Mouse (Mus musculus): ENCODE results near the gene Nup214.

The Nup214 gene

DNA sequence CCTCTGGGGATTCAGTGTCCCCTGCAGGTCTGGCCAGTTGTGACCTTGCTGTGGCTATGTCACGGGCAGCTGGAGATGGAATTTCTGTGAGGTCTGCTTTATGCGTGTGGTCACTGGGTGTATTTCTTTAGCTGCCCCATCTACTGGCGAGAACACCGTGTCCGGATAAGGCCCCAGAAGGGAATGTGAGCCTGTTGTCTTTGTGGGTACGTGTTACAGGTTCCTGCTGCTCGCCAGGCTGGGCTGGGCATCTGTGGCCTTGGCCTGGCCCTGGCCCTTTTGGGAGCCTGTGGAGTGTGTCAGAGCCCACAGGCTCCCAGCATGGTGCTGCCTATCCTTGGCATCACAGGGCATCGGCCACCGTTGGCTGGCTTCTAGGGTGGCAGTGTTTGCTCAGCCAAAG is 19.5 kb upstream of the Nup214 start:
- TF ChIP-seq GATA4 (IDR thresholded peaks at IDR 0.05; ENCODE audit: insufficient replicate concordance, low read length) = no peak

DNA sequence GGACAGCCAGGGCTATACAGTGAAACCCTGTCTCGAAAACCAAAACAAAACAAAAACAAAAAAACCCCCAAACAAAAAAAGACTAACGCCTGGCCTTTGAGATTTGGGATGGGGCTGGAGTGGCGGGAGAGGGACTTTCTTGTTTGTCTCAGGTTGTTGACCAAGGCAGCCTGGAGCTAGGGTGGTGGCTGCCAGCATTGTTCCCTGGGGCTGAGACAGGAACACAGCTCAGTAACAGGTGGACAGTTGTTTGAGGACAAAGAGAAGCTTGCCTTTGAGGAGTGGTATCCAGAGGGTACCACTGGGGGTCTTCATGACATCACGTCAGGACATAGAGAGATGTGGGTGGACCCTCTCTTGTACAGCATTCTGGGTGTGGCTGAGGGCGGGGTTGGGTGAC is 18.6 kb upstream of the Nup214 start:
- no peak for TF ChIP-seq GATA4 (IDR thresholded peaks at IDR 0.05; ENCODE audit: insufficient replicate concordance, low read length)

GRCm38 (mm10) chr2:31957211-31957610 is 17.0 kb upstream of the Nup214 start:
- TF ChIP-seq GATA4 (IDR thresholded peaks at IDR 0.05; ENCODE audit: insufficient replicate concordance, low read length) = no peak

- no peak for TF ChIP-seq GATA4 (IDR thresholded peaks at IDR 0.05; ENCODE audit: insufficient replicate concordance, low read length)
Observed at GRCm38 (mm10) chr2:31960986-31961385, 13.2 kb upstream of the Nup214 start.

GRCm38 (mm10) chr2:31961791-31962222 is 12.4 kb upstream of the Nup214 start:
- no peak for TF ChIP-seq GATA4 (IDR thresholded peaks at IDR 0.05; ENCODE audit: insufficient replicate concordance, low read length)

- no peak for TF ChIP-seq GATA4 (IDR thresholded peaks at IDR 0.05; ENCODE audit: insufficient replicate concordance, low read length)
Observed at GRCm38 (mm10) chr2:31962501-31963224, 11.6 kb upstream of the Nup214 start.

DNA sequence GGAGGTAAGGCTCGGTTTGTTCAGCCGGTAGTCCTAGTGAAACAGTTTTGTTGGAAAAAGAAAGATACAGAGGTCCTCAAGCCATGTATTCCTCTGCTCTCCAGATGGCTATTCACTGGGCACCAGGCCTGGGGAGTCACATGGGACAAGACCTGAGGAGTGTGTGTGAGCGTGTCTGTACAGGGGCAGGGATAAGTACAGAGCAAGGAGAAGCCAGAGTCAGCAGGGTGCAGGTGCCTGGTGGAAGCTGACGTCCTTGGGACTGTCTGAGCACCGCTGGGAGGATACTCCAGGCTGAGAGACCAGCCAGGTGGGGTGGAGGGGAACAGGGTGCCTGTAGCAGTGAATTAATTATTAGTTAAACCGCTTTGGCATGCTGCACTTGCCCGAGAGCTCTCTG is 10.7 kb upstream of the Nup214 start:
- no peak for TF ChIP-seq GATA4 (IDR thresholded peaks at IDR 0.05; ENCODE audit: insufficient replicate concordance, low read length)

DNA sequence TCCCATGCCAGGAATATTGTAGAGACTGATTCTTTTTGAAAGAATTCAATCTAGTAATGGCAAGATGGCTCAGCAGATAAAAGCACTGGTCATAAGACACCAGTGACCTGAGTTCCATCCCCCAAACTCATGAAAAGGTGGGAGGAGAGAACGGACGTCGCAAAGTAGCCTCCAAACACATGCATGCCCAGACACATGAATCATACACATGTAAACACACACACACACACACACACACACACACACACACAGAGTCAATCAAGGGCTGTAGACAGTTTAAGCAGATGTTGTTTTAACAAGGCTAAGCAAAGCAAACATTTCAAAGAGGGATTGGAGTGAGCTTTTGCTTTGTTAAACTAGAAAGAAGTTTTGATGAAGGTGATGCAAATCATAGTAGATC is 10.0 kb upstream of the Nup214 start:
- TF ChIP-seq GATA4 (IDR thresholded peaks at IDR 0.05; ENCODE audit: insufficient replicate concordance, low read length) = no peak

- TF ChIP-seq GATA4 (IDR thresholded peaks at IDR 0.05; ENCODE audit: insufficient replicate concordance, low read length) = no peak
Observed at GRCm38 (mm10) chr2:31965110-31965509, 9.1 kb upstream of the Nup214 start.

- no peak for TF ChIP-seq GATA4 (IDR thresholded peaks at IDR 0.05; ENCODE audit: insufficient replicate concordance, low read length)
Observed at GRCm38 (mm10) chr2:31966801-31967200, 7.4 kb upstream of the Nup214 start.

DNA sequence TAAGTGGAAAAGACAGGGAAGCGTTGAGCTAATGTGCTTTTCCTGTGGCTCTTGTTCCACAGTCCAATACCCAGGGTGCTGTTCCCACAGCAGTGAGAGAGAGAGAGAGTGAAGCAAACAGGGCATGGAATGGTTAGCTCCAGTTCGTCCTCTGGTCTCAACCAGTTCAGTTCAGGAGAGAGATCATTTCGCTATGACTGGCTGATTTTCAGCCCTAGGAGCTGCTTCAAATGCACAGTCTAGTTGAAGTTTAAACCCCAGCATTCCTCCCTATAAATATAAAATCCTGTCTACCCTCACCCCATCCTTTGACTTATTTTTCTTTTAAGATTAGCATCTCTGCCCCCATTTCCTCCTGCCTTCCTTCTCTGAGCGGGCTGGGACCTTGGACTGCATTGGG is 1.6 kb upstream of the Nup214 start:
- TF ChIP-seq GATA4 (IDR thresholded peaks at IDR 0.05; ENCODE audit: insufficient replicate concordance, low read length) = no peak

DNA sequence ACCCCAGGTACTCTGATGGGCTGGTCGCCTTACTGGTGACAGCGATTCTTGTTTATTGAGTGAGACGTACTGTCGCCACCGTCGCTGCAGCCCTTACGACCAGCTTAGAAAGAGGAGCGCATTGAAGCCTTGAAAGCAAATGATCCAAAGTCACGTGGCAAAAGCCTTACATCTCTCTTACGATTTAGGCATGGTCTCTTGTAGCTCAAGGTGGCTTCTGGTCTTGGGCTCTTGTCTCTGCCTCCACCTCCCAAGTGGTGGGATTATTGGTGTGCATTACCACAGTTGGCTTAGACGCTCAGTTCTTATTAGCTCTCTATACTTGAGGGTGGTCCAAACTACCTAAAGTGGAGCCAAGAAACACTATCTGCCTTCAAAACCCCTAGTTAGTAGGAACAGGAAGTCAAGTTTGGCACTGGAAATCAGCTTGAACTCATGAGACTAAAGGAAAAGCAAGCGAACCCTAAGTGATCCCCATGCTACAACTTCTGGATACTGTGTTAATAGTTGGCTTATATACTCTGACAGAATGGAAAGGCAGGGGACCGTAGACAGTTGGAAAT is 654 bp downstream of the Nup214 start:
- TF ChIP-seq GATA4 (IDR thresholded peaks at IDR 0.05; ENCODE audit: insufficient replicate concordance, low read length) = no peak

DNA sequence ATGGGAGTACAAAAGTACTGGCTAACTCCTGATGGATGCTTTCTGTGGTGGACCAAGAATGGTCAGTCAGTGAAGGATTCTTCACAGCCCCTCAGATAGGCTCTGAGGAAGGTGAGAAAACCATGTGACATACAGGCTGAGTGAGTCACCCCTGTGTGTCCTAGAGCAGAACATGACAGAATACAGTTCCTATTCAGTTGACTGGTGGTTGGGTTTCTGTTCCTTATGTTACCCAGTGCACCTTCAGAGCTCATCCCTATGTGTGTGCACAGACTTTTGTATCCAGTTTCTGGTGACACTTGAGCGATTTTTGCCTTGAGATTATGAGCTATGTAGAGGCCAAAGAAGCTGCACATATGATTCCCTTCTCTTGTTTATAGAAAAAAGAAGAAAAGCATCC is 13.5 kb downstream of the Nup214 start:
- no peak for TF ChIP-seq GATA4 (IDR thresholded peaks at IDR 0.05; ENCODE audit: insufficient replicate concordance, low read length)

DNA sequence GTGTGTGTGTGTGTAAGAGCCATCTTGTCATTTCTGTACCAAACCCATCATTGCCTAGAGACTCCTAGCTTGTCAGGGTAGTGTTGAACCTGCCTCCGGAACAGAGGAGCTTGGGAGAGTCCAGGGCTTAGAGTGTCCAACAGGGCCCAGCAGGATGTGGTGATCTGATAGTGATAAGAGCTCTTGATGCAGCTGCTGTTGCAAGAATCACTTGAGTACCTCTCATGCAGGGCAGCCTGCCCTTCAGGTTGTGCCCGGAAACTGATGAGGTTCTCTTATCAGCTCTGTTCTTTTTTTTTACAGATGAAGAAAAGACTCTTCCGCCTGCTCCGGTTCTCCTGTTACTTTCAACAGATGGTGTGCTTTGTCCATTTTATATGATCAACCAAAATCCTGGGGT is 16.7 kb downstream of the Nup214 start:
- TF ChIP-seq GATA4 (IDR thresholded peaks at IDR 0.05; ENCODE audit: insufficient replicate concordance, low read length) = no peak

GRCm38 (mm10) chr2:31994896-31995295 is 20.7 kb downstream of the Nup214 start:
- TF ChIP-seq GATA4 (IDR thresholded peaks at IDR 0.05; ENCODE audit: insufficient replicate concordance, low read length) = no peak

DNA sequence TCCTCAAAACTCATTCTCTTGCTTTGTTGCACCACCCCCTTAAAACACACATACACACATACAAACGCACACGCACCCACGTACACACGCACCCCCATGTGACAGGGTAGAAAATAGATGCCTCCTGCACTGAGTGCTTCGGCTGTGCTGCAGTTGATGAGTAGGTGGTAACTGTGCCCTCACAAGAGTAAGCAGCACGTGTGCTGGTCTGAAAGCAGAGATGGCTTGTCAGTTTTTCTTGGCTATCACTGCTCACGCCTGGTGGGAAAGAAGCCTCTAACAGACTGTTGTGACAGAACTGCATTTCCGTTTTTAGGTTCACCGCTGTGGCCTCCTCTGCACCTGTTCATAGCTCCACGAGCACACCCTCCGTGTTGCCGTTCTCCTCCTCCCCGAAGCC is 21.8 kb downstream of the Nup214 start:
- no peak for TF ChIP-seq GATA4 (IDR thresholded peaks at IDR 0.05; ENCODE audit: insufficient replicate concordance, low read length)

DNA sequence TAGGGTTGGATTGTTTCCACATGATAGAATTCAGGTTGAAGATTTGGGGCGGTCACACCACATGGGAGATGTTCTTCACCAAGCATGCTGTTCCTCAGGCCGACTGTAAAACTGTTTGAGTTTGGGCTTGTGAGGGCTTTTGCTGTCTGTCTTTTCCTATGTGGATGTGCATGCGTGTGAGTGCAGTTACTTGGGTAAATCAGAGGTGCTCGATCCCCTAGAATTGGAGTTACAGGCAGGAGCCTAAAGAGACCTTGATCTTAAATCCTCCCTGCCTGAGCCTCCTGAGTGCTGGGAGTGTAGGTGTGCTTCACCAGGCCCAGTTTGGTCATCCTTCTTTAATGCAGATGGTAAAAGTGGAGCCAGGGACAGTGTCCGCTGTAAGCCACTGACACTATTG is 23.3 kb downstream of the Nup214 start:
- no peak for TF ChIP-seq GATA4 (IDR thresholded peaks at IDR 0.05; ENCODE audit: insufficient replicate concordance, low read length)
